Mouse (Mus musculus): Measurements from ENCODE around the gene Rap1gap2. TPM values are rescaled to one million over a fixed set of nuclear protein-coding genes. Genes with fewer than 3 reads are reported as not detected.

Rap1gap2 gene
- total and polyA plus RNA-seq, 3 experiments, result 5.8 to 10.1 TPM; not detected in 1

DNA sequence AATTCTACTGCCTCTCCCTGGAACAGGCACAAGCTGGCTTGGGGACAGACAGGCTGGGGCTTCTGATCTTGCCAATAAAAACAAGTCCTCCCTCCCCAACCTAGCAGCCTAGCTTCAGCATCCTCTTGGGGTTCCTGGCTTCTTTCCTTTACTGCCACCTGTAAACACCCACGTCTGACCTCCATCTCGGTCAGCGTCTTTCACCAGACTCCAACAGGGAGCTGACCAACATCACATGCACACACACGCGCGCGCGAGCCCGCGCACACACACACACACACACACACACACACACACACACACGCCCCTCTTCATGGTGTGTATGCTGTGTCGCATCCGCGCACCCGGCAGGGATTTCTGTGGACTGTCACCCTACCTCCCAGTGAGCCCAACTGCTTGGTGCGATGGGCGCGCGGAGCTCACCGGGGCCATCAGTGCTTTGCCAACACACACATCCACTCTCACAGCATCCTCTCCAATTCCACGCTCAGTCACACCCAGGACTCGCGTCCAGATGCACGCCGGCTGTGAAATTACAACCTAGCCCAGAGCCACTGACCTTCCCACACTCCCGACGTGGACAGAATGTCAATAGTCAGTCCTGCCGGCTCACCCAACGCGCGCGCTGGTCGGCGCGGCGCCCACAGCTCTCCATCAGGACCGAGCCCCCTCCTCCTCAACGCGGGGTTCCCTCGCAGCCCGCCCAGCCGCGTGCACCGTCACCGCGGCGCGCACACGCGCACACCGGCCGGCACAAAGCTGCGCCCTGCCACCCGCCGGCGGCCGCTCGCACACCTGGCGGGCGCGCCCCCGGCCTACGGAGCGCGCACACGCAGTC is 21.1 kb downstream of the Rap1gap2 start:
- Histone ChIP-seq H3K27ac (ENCODE audit: control insufficient read depth, low read depth, low read length) (no peak overlapping the region), H3K27me3 (ENCODE audit: control insufficient read depth in 1 of 2, insufficient read depth in 2 of 2, low read length in 2 of 2) (no peaks in the 10 kb centered on the region), H3K9ac (ENCODE audit: control insufficient read depth, low read depth, low read length, poor library complexity, severe bottlenecking) (no peak overlapping the region), H3K79me2 (ENCODE audit: control insufficient read depth, insufficient read depth, low read length, poor library complexity) (no peaks in the 10 kb centered on the region), H3K36me3 (ENCODE audit: control insufficient read depth in 1 of 2, insufficient read depth in 2 of 2, low read length in 2 of 2) (no peaks in the 10 kb centered on the region), H3K9me3 (replicated peaks; ENCODE audit: insufficient read depth, low read length) (no peaks in the 10 kb centered on the region), H3K4me1 (ENCODE audit: control insufficient read depth in 1 of 2, insufficient read depth in 2 of 2, low read length in 2 of 2) (no peaks in the 10 kb centered on the region), H3K4me3 (ENCODE audit: control insufficient read depth in 1 of 2, insufficient read depth in 1 of 2, low read depth in 2 of 2, low read length in 2 of 2) (no peak overlapping the region)
- no peak for TF ChIP-seq UBTF (IDR thresholded peaks at IDR 0.05; ENCODE audit: borderline replicate concordance, insufficient read depth, low read depth, low read length)
- TF ChIP-seq CTCF (IDR thresholded peaks at IDR 0.05 in 2 of 3, conservative IDR thresholded peaks at IDR 0.05 in 1 of 3; ENCODE audit: control insufficient read depth in 1 of 3, insufficient read depth in 1 of 3, low read depth in 2 of 3, low read length in 3 of 3, poor library complexity in 1 of 3, severe bottlenecking in 1 of 3), result no peak
- TF ChIP-seq USF2 (IDR thresholded peaks at IDR 0.05; ENCODE audit: borderline replicate concordance in 1 of 2, insufficient read depth in 1 of 2, low read depth in 1 of 2, low read length in 2 of 2), result no peak
- TF ChIP-seq KAT2A (conservative IDR thresholded peaks at IDR 0.05; ENCODE audit: low read depth, low read length), result no peak
- no peak for TF ChIP-seq CHD2 (IDR thresholded peaks at IDR 0.05; ENCODE audit: low read length)
- no peak for TF ChIP-seq ZMIZ1 (IDR thresholded peaks at IDR 0.05; ENCODE audit: low read depth, low read length)
- no peak for TF ChIP-seq POLR2AphosphoS2 (IDR thresholded peaks at IDR 0.05; ENCODE audit: low read length)
- no peak for TF ChIP-seq RAD21 (IDR thresholded peaks at IDR 0.05; ENCODE audit: low read depth, low read length)
- TF ChIP-seq MYC (IDR thresholded peaks at IDR 0.05; ENCODE audit: low read depth, low read length), result no peak
- no peak for TF ChIP-seq MEF2A (IDR thresholded peaks at IDR 0.05; ENCODE audit: extremely low read depth, insufficient replicate concordance, low read depth, low read length, poor library complexity, severe bottlenecking)
- TF ChIP-seq ELF1 (IDR thresholded peaks at IDR 0.05; ENCODE audit: low read depth, low read length), result no peak
- TF ChIP-seq TAL1 (IDR thresholded peaks at IDR 0.05; ENCODE audit: low read length), result no peak
- DNase-seq (ENCODE audit: low read depth, low spot score), result no peak

DNA sequence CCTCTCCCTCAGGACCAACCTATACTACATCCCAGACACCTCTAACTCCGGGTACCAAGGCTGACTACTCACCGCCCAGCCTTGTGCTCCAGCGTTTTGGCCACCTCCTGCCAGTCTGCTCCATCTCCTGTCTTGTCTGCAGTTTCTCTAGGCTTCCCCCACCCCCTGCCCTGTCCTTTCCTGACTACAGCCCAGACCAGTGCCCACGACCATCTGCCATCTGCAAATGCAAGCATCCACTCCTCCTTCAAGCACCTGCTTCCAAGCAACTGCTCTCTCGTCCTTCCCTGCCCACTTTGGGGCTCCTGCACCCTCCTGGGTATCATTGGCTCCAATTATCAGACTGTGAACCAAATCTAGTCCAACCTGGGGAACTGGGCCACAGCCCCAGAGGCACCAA is 24.3 kb downstream of the Rap1gap2 start:
- Histone ChIP-seq H3K9ac (ENCODE audit: control insufficient read depth, low read depth, low read length, poor library complexity, severe bottlenecking) (no peak overlapping the region), H3K36me3 (ENCODE audit: control insufficient read depth in 1 of 2, insufficient read depth in 2 of 2, low read length in 2 of 2) (no peaks in the 10 kb centered on the region), H3K4me1 (ENCODE audit: control insufficient read depth in 1 of 2, insufficient read depth in 2 of 2, low read length in 2 of 2) (peaks cover 0 to 5% of the 10 kb centered on the region in 2 experiments; a peak in 1 of 4 replicates), H3K27me3 (ENCODE audit: control insufficient read depth in 1 of 2, insufficient read depth in 2 of 2, low read length in 2 of 2) (no peaks in the 10 kb centered on the region), H3K79me2 (ENCODE audit: control insufficient read depth, insufficient read depth, low read length, poor library complexity) (no peaks in the 10 kb centered on the region), H3K4me3 (ENCODE audit: control insufficient read depth in 1 of 2, insufficient read depth in 1 of 2, low read depth in 2 of 2, low read length in 2 of 2) (no peak overlapping the region), H3K27ac (ENCODE audit: control insufficient read depth, low read depth, low read length) (no peak overlapping the region), H3K9me3 (replicated peaks; ENCODE audit: insufficient read depth, low read length) (no peaks in the 10 kb centered on the region)
- TF ChIP-seq TBP (IDR thresholded peaks at IDR 0.05; ENCODE audit: low read depth, low read length) (no peak), BHLHE40 (IDR thresholded peaks at IDR 0.05; ENCODE audit: borderline replicate concordance, low read depth, low read length) (no peak)
- DNase-seq (ENCODE audit: low read depth, low spot score), result no peak
